Mouse (Mus musculus) retina, postnatal 7 days (tissue): ENCODE data around the gene Nav2.

Experiments
- DNase-seq: peaks from one replicate; pipeline ENCODE4 v3.0.0-alpha.2; 2012; ENCODE audit warnings: low read depth, low spot score

Nav2 gene

DNA sequence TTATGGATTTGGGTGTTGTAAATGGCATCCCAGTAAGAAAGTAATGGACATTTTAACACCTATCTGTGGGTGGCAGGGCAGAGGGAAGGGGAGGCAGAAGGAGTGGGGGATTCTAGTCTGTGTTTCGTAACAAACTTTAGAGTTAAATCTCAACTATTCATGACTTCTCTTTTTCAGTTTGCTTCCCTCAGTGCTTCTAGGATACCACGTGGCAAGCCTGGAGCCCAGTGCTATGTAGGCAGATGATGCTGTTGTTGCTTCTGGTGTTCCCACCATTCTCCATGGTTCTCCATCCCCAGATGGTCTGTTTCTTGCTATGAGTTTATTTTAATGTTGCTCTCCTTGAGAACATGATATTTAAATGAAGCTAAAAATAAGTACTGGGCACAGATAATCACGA, 92.3 kb downstream of the Nav2 start:
- DNase-seq: no peak

- DNase-seq: no peak
Measured at GRCm38 (mm10) chr7:49004402-49004801, 95.9 kb downstream of the Nav2 start.

DNA sequence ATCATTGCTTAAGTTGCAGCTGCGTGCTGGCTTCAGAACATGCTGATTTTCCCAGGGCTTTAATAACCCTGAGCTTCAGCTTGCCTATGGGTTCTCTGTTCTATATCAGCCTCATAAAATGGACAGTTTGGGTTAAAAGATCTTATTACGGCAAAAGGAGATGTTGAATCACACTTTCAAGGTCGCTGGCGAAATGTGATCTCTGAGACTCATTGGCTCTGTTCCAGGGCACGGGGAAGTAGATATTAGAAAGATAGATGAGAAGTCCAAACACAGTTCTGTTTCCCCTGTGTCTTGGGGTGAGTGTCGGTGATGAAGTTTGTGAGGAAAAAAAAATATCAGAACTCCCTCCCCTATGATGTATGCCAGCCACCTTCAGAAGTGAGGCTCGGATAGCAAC, 98.4 kb downstream of the Nav2 start:
- DNase-seq: no peak

- DNase-seq: no peak
Measured at GRCm38 (mm10) chr7:49010739-49011138, 102.2 kb downstream of the Nav2 start.

DNA sequence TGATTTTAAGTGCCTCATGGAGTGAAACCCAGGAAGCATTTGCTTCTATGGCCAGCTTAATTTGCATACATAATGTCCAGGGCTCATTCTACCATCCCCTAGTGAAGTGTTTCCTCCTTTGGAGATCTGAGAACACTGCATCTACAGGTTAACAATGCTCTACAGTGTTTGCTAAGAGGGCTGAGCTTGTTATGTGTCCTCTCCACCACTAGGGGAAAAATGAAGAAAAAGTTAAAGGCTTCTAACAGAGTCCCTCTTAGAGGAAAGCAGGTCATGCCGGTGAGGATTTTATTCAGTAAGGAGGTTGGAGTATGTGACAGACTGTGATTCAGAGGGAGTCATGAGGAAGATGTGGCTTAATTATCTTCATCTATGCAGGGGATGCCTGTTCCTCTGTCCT, 103.5 kb downstream of the Nav2 start:
- DNase-seq: no peak

- no peak for DNase-seq
Measured at GRCm38 (mm10) chr7:49014480-49014879, 106.0 kb downstream of the Nav2 start.

GRCm38 (mm10) chr7:49015297-49015696, 106.8 kb downstream of the Nav2 start:
- DNase-seq: no peak

DNA sequence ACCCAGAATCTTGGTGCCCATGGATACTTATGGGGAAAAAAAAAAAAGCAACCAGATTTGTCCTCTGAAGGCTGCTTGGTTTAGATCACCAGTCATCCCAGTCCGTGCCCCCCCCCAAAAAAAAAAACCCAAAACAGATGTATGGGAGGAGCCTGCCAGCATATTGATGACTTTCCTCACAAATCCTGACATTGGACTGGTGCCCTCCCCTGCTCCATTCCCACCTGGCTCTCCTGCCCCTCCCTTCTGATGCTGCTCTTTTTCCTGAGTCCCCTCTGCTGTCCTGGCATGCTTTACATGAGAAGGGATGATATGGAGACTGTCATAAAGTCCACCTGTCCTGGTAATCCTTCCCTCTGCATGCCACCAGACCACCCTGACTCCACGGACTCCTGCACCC, 107.6 kb downstream of the Nav2 start:
- no peak for DNase-seq

DNA sequence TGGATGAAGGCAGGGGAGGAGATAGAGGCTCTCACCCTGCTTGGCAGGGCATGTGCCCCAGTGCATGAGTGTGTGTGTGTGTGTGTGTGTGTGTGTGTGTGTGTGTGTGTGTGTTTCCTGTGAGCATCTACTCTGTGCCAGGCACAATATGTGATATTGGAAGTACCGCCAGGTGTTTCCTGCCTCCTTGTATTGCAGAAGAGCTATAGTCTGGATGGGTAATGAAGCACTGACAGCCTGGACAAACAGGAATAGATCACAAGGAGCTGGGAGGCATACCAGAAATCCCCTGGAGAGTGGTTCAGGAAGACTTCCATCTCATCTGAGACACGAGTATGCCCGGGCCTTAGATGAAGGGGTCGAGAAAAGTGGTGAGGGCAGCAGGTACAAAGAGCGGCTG, 109.3 kb downstream of the Nav2 start:
- no peak for DNase-seq

DNA sequence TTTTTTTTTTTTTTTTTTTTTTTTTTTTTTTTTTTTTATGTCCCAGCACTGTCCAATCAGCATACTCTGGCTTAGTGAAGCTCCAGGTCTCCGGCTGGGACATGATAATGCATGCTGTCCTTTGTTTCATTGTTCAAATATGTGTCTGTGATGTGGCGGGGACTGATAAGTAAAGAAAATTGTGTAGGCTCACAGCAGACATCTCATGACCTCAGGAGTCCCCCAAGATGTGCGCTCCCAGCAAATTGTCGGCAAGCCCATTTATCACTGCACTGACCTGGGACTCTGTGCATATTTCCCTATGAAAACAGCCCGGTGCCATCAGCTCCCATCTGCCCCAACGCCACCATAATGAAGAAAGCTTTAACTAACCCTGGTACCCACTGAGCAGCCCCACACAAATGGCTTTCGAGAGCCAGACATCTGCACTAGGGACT, 110.0 kb downstream of the Nav2 start:
- DNase-seq: no peak

GRCm38 (mm10) chr7:49025026-49025815, 116.7 kb downstream of the Nav2 start:
- no peak for DNase-seq

DNA sequence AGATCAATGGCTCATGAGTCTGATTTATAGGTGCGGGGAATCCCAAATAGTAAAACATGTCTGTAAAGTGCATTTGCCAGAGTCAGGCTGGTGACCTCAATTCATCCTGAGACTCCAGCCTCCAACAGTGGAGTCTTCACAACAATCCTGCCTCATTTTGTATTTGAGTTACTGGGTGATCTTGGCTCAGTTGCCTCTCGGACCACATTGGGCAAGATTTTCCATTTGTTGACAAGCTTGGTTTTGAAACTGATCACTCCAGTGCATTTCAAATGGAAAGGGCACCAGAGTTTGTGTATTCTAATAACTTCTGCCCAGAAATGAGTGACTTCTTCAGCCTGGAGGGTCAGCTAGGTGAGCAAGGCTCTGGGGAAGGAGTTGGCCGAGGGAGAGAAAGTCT, 117.5 kb downstream of the Nav2 start:
- no peak for DNase-seq

GRCm38 (mm10) chr7:49026466-49026865, 118.0 kb downstream of the Nav2 start:
- no peak for DNase-seq

DNA sequence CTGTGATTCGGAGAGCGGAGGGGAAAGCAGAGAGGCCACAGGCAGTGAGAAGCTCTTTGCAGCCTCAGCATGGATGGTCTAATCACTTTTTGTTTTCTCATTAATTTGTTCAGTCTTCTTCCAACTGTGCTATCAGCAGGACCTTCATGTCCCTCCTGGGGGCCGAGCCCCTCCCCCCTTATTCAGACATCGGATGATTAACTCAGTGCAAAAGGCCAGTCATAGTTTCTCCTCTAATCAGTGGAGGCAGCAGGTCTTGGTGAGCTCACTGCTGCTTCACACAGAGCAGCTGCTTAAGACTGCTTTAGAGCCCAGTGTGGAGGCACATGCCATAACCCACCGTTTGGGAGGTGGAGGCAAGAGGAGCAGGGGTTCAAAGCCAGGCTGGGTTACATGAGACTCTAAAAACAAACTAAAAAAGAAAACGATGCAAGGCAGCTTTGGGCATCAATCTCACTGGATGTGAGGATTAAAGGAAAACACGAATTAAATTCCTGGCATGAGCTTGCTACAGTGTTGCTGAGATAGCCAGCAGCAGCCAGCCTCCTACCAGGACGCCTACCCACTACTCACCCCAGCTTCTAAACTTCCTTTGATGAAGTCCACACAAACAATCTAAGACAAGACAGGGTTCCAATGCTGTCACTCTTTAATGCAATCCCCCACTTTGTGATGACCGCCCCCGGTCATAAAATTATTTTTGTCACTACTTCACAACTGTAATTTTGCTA, 120.9 kb downstream of the Nav2 start:
- DNase-seq: no peak

DNA sequence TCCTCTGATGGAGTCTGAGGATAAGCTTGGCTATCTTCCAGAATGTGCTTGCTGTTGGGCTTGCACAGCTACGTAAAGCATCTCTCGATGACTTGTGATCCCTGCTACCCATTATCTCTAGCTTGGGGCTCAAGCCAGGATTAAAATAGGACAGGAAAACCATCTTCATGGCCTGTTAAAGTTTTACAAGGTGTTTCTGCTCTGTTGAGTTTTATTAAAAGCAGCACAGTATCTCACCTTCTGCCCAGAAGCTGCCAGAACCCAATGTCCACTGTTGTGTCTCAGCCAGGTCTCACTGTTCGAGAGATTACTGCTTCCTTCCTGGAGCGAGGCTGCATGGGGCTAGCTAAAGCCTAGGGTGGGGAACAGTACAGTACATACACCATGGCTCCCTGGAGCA, 123.7 kb downstream of the Nav2 start:
- DNase-seq: no peak

- DNase-seq: no peak
Measured at GRCm38 (mm10) chr7:49034253-49034652, 125.7 kb downstream of the Nav2 start.

- no peak for DNase-seq
Measured at GRCm38 (mm10) chr7:49040163-49040562, 131.6 kb downstream of the Nav2 start.

- no peak for DNase-seq
Measured at GRCm38 (mm10) chr7:49041334-49042070, 133.0 kb downstream of the Nav2 start.

DNA sequence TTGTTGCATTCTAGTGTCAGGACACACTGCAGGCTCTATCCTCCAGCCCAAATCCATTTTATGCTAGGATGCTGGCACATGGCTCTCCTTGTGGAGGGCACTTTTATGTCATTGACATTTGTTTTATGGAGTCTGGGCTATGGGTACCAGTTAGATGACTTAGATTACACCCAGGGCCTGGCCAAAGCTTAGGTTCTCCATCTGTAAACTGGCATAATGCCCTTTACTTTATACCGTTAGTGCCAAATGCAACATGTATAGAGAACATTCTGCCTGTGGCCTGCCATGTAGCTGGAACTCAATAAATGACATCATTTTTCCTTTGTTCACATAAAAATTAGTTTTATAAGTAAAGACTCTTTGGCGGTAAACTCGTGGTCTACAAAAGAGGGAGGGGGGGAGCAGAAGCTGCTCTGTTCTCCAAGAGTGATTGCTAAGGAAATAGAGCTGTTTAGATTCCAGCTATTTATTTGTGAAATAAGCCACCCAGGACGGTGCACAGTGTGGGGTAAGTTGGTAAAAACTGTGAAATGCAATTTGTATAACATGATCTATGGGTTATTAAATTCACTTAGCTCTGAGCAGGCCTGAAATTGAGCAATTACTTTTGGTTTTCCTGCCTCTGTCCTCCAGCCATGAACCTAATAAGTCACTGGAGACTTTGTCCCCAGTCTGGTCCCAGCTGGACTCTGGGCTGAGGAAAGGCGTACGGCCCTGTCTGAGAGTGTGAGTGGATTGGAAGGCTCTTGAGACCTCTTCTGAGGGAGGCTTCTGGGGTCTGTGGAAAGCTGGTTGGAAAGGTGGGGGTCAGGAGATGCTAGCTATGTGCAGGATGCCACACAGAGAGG, 137.2 kb downstream of the Nav2 start:
- no peak for DNase-seq

GRCm38 (mm10) chr7:49046347-49046989, 138.0 kb downstream of the Nav2 start:
- DNase-seq: no peak

- DNase-seq: no peak
Measured at GRCm38 (mm10) chr7:49047336-49047735, 138.8 kb downstream of the Nav2 start.
